Mouse (Mus musculus) layer of hippocampus, adult 8-10 months (tissue): ENCODE data around the gene Oip5. TPM values are rescaled to one million over a fixed set of nuclear protein-coding genes. Genes with fewer than 3 reads are reported as not detected.
A peak's percentile ranks its signal among the peaks of the same experiment; 100 is the strongest.
"Not testable (repeated sequence)": the region's sequence is repeated elsewhere in the genome, so short reads cannot be mapped to it uniquely, and the experiment has no call there.

Experiments
- DNase-seq, 2 experiments: peaks; one replicate each; pipeline ENCODE4 v3.0.0; 2022; ENCODE audit warnings: low spot score in 2 of 2
- total RNA-seq, 4 experiments: library from RNA; stranded (reverse); gene quantifications; 2 replicates each; pipeline ENCODE4 v1.2.4; 2022

The Oip5 gene
- total RNA-seq, result 1 to 10 TPM in 1 of 4 experiments, under 1 TPM in 3; 0.33 to 1.2 (median 0.84) TPM

GRCm38 (mm10) chr2:119618199-119618982, at the start of gene Oip5, which contains the start of gene Nusap1:
Gene Oip5 (minus strand): TSS chr2:119618469.
Gene Nusap1 (plus strand): TSS chr2:119618298.
- DNase-seq, result peak; percentile 93

GRCm38 (mm10) chr2:119665744-119666143, 47.5 kb upstream of the Oip5 start:
- DNase-seq, result not testable (repeated sequence)

- DNase-seq, result peak; percentile 77 to 83
Measured at GRCm38 (mm10) chr2:119662220-119663182, 44.2 kb upstream of the Oip5 start, which contains the start of gene Ndufaf1. Gene Ndufaf1 (minus strand): TSS chr2:119662827.

- DNase-seq, result no peak
Measured at GRCm38 (mm10) chr2:119644254-119644653, 26.0 kb upstream of the Oip5 start.

GRCm38 (mm10) chr2:119641214-119641912, 23.1 kb upstream of the Oip5 start:
- no peak for DNase-seq

GRCm38 (mm10) chr2:119636781-119637180, 18.5 kb upstream of the Oip5 start:
- DNase-seq, result no peak

GRCm38 (mm10) chr2:119621302-119621701, 3.0 kb upstream of the Oip5 start:
- DNase-seq, result no peak

- not testable (repeated sequence) for DNase-seq
Measured at GRCm38 (mm10) chr2:119619002-119619401, 733 bp upstream of the Oip5 start.

GRCm38 (mm10) chr2:119617841-119618198, 449 bp downstream of the Oip5 start:
- no peak for DNase-seq

- no peak for DNase-seq
Measured at GRCm38 (mm10) chr2:119607023-119607422, 11.2 kb downstream of the Oip5 start.

- DNase-seq, result no peak
Measured at GRCm38 (mm10) chr2:119605361-119605973, 12.8 kb downstream of the Oip5 start.

GRCm38 (mm10) chr2:119603909-119604308, 14.4 kb downstream of the Oip5 start:
- no peak for DNase-seq

- no peak for DNase-seq
Measured at GRCm38 (mm10) chr2:119602488-119602887, 15.8 kb downstream of the Oip5 start.

GRCm38 (mm10) chr2:119601575-119601974, 16.7 kb downstream of the Oip5 start:
- DNase-seq, result not testable (repeated sequence)

- peak; percentile 37 to 38 for DNase-seq
Measured at GRCm38 (mm10) chr2:119601027-119601426, 17.2 kb downstream of the Oip5 start.

- peak; percentile 63 to 70 for DNase-seq
Measured at GRCm38 (mm10) chr2:119596781-119597330, 21.4 kb downstream of the Oip5 start.

- DNase-seq, result no peak
Measured at GRCm38 (mm10) chr2:119595308-119595707, 23.0 kb downstream of the Oip5 start.

- peak; percentile 95 to 98 for DNase-seq
Measured at GRCm38 (mm10) chr2:119594113-119594981, 23.9 kb downstream of the Oip5 start.

GRCm38 (mm10) chr2:119593765-119594112, 24.5 kb downstream of the Oip5 start:
- DNase-seq, result no peak

- DNase-seq, result no peak
Measured at GRCm38 (mm10) chr2:119591247-119591646, 27.0 kb downstream of the Oip5 start.
